In genomic region chr5:143334418-143335088, GRCm38 (mm10) we compare ENCODE assay signal across 14 mouse cellular contexts. TPM values are rescaled to one million over a fixed set of nuclear protein-coding genes. Genes with fewer than 3 reads are reported as not detected.
DNase-seq lines count a peak whose midpoint lies in the region; ATAC-seq and TF ChIP-seq lines count a peak whose summit lies in the region.
"Had no signal": no experiment of that assay in that cellular context is flagged by ENCODE, and none has a peak within 500 bp of the region (broad histone marks: within the 10 kb centered on the region; RNA-seq: fewer than 3 reads in every experiment).

No protein-coding gene starts in this region.

- H3K27me3 ChIP-seq in hindbrain, embryonic 13.5 days, result 0 out of 2 replicates have a peak, but pooled peaks cover 3% of the 10 kb centered on the region
- no peaks in the 10 kb centered on the region for H3K27me3 ChIP-seq in hindbrain, embryonic 11.5 days (ENCODE audit: control insufficient read depth, insufficient read depth, low read length)
- no peaks in the 10 kb centered on the region for H3K27me3 ChIP-seq in stomach, embryonic 16.5 days (ENCODE audit: control insufficient read depth, insufficient read depth, low read length)
- H3K27me3 ChIP-seq in stomach, postnatal 0 days (ENCODE audit: control insufficient read depth, insufficient read depth, low read length), result no peaks in the 10 kb centered on the region
- no peaks in the 10 kb centered on the region for H3K27me3 ChIP-seq in hindbrain, embryonic 16.5 days (replicated peaks; ENCODE audit: control insufficient read depth, insufficient read depth, low read length)
- H3K27me3 ChIP-seq: neural tube, embryonic 12.5 days had no signal

- H3K4me2 ChIP-seq in hindbrain, embryonic 13.5 days, result no peak overlapping the region
- no peak overlapping the region for H3K4me2 ChIP-seq in hindbrain, embryonic 11.5 days (replicated peaks; ENCODE audit: low read depth, low read length)
- 0 out of 2 replicates have a peak overlapping the region, but pooled peaks have one; percentile 21 for H3K4me2 ChIP-seq in stomach, embryonic 16.5 days (ENCODE audit: low read depth, low read length)
- H3K4me2 ChIP-seq in stomach, postnatal 0 days (replicated peaks; ENCODE audit: low read depth), result no peak overlapping the region
- H3K4me2 ChIP-seq in hindbrain, embryonic 16.5 days (ENCODE audit: low read length), result peak overlapping the region; percentile 33
- H3K4me2 ChIP-seq: liver, embryonic 15.5 days; neural tube, embryonic 12.5 days had no signal

- peaks cover 8% of the 10 kb centered on the region for H3K4me1 ChIP-seq in hindbrain, embryonic 13.5 days (replicated peaks)
- 0 out of 2 replicates have a peak, but pooled peaks cover 2% of the 10 kb centered on the region for H3K4me1 ChIP-seq in hindbrain, embryonic 11.5 days (replicated peaks; ENCODE audit: control insufficient read depth, insufficient read depth, low read length)
- H3K4me1 ChIP-seq in stomach, embryonic 16.5 days (ENCODE audit: control insufficient read depth, insufficient read depth, low read length), result no peaks in the 10 kb centered on the region; the same call in 1 of the 2 replicates
- H3K4me1 ChIP-seq in stomach, postnatal 0 days (replicated peaks; ENCODE audit: control insufficient read depth, insufficient read depth), result no peaks in the 10 kb centered on the region
- H3K4me1 ChIP-seq in hindbrain, embryonic 16.5 days (ENCODE audit: control insufficient read depth, insufficient read depth, low read depth, low read length), result peaks cover 10% of the 10 kb centered on the region

- H3K9me3 ChIP-seq in hindbrain, embryonic 13.5 days, result no peaks in the 10 kb centered on the region
- H3K9me3 ChIP-seq in hindbrain, embryonic 11.5 days (ENCODE audit: control insufficient read depth, low read length), result no peaks in the 10 kb centered on the region
- H3K9me3 ChIP-seq in stomach, embryonic 16.5 days (replicated peaks; ENCODE audit: control insufficient read depth, low read length), result no peaks in the 10 kb centered on the region
- no peaks in the 10 kb centered on the region for H3K9me3 ChIP-seq in stomach, postnatal 0 days (ENCODE audit: control insufficient read depth, low read length)
- no peaks in the 10 kb centered on the region for H3K9me3 ChIP-seq in hindbrain, embryonic 16.5 days (ENCODE audit: control insufficient read depth, low read length)
- H3K9me3 ChIP-seq: liver, embryonic 15.5 days; neural tube, embryonic 12.5 days had no signal

- WGBS in hindbrain, embryonic 13.5 days, result 64% methylated on average over 14 of the region's 14 CpGs
- 74% methylated on average over 14 of the region's 14 CpGs for WGBS in hindbrain, embryonic 11.5 days
- WGBS in stomach, embryonic 16.5 days, result 64% methylated on average over 14 of the region's 14 CpGs
- WGBS in stomach, postnatal 0 days, result 60% methylated on average over 14 of the region's 14 CpGs
- 62% methylated on average over 14 of the region's 14 CpGs for WGBS in hindbrain, embryonic 16.5 days

- no peak overlapping the region for H3K27ac ChIP-seq in hindbrain, embryonic 13.5 days
- H3K27ac ChIP-seq in hindbrain, embryonic 11.5 days (ENCODE audit: low read depth, low read length), result no peak overlapping the region
- H3K27ac ChIP-seq in stomach, embryonic 16.5 days (ENCODE audit: low read length), result no peak overlapping the region
- no peak overlapping the region for H3K27ac ChIP-seq in stomach, postnatal 0 days (replicated peaks)
- H3K27ac ChIP-seq in hindbrain, embryonic 16.5 days (ENCODE audit: low read depth, low read length), result no peak overlapping the region
- H3K27ac ChIP-seq: liver, embryonic 15.5 days; neural tube, embryonic 12.5 days had no signal

- DNase-seq in hindbrain, embryonic 11.5 days (ENCODE audit: low spot score), result no peak
- no peak for DNase-seq in stomach, postnatal 0 days (ENCODE audit: low spot score)
- DNase-seq in adrenal gland, postnatal 36 days, result no peak

- TF ChIP-seq CTCF in stomach, postnatal 0 days (IDR thresholded peaks at IDR 0.05; ENCODE audit: low read depth), result no peak

- TF ChIP-seq EP300 in stomach, postnatal 0 days (optimal IDR thresholded peaks at IDR 0.05), result no peak

- H3K9ac ChIP-seq in hindbrain, embryonic 13.5 days, result peak overlapping the region; percentile 16; the same call in 1 of the 2 replicates
- no peak overlapping the region for H3K9ac ChIP-seq in hindbrain, embryonic 11.5 days (ENCODE audit: low read depth, low read length)
- H3K9ac ChIP-seq in stomach, embryonic 16.5 days (ENCODE audit: low read length), result no peak overlapping the region
- no peak overlapping the region for H3K9ac ChIP-seq in stomach, postnatal 0 days (ENCODE audit: low read length)
- H3K9ac ChIP-seq in hindbrain, embryonic 16.5 days (ENCODE audit: low read depth, low read length), result no peak overlapping the region
- H3K9ac ChIP-seq: liver, embryonic 15.5 days; neural tube, embryonic 12.5 days had no signal

- no peak for ATAC-seq in hindbrain, embryonic 13.5 days (ENCODE audit: low FRiP score)
- ATAC-seq in hindbrain, embryonic 11.5 days (ENCODE audit: low FRiP score), result no peak
- no peak for ATAC-seq in stomach, embryonic 16.5 days (ENCODE audit: insufficient read depth, low FRiP score)
- no peak for ATAC-seq in stomach, postnatal 0 days (ENCODE audit: low FRiP score, low TSS enrichment)
- ATAC-seq in hindbrain, embryonic 16.5 days, result no peak
- no peak for ATAC-seq in megakaryocyte-erythroid progenitor cell, adult 5-6 weeks (replicated peaks; ENCODE audit: low FRiP score, low TSS enrichment, poor library complexity, severe bottlenecking)
- ATAC-seq: forebrain, embryonic 16.5 days; midbrain, embryonic 16.5 days had no signal

- no peaks in the 10 kb centered on the region for H3K36me3 ChIP-seq in hindbrain, embryonic 13.5 days
- no peaks in the 10 kb centered on the region for H3K36me3 ChIP-seq in hindbrain, embryonic 11.5 days (ENCODE audit: control insufficient read depth, insufficient read depth, low read length)
- H3K36me3 ChIP-seq in stomach, embryonic 16.5 days (ENCODE audit: control insufficient read depth, insufficient read depth, low read length), result no peaks in the 10 kb centered on the region
- H3K36me3 ChIP-seq in stomach, postnatal 0 days (ENCODE audit: control insufficient read depth, insufficient read depth, low read length), result no peaks in the 10 kb centered on the region
- H3K36me3 ChIP-seq in hindbrain, embryonic 16.5 days (ENCODE audit: control insufficient read depth, insufficient read depth, low read length), result no peaks in the 10 kb centered on the region
- H3K36me3 ChIP-seq: liver, embryonic 15.5 days; neural tube, embryonic 12.5 days had no signal

- H3K4me3 ChIP-seq in hindbrain, embryonic 13.5 days, result no peak overlapping the region
- no peak overlapping the region for H3K4me3 ChIP-seq in hindbrain, embryonic 11.5 days (ENCODE audit: low read depth, low read length)
- H3K4me3 ChIP-seq in stomach, embryonic 16.5 days (replicated peaks; ENCODE audit: low read length), result no peak overlapping the region
- H3K4me3 ChIP-seq in stomach, postnatal 0 days (ENCODE audit: low read depth, low read length), result no peak overlapping the region
- no peak overlapping the region for H3K4me3 ChIP-seq in hindbrain, embryonic 16.5 days (ENCODE audit: low read length)
- H3K4me3 ChIP-seq: erythroblast, embryonic 14.5 days; liver, embryonic 15.5 days; neural tube, embryonic 12.5 days had no signal

RNA-seq across cellular contexts. Expression of gene Zdhhc4, which starts 5.5 kb away (rescaled TPM):
- polyA plus RNA-seq in hindbrain, embryonic 13.5 days (2015; fragmentation: Nextera tagmentation; extraction: Ambion mirVana), result 75.4 and 82.7 TPM in 2 replicates
- polyA plus RNA-seq in hindbrain, embryonic 11.5 days (2014; fragmentation: Nextera tagmentation; extraction: Ambion mirVana), result 75.1 and 80.2 TPM in 2 replicates
- polyA plus RNA-seq in stomach, embryonic 16.5 days (2015; fragmentation: Nextera tagmentation; extraction: Ambion mirVana), result 63.6 and 71.9 TPM in 2 replicates
- polyA plus RNA-seq in stomach, postnatal 0 days (2015; fragmentation: Nextera tagmentation; extraction: Ambion mirVana), result 62.6 and 65.2 TPM in 2 replicates
- 75.9 and 77.0 TPM in 2 replicates for polyA plus RNA-seq in hindbrain, embryonic 16.5 days (2015; fragmentation: Nextera tagmentation; extraction: Ambion mirVana)
- 10 to 100 TPM; 54.7 to 60.4 TPM for total RNA-seq in adrenal gland, postnatal 36 days (2021)
- total RNA-seq in megakaryocyte-erythroid progenitor cell, adult 5-6 weeks (2014; fragmentation: Nextera tagmentation), result 70.6 and 74.5 TPM in 2 replicates
- total RNA-seq in megakaryocyte-erythroid progenitor cell, adult 5-6 weeks (2017), result 23.2 and 40.8 TPM in 2 replicates

RNA-seq across cellular contexts. Expression of gene E130309D02Rik, which starts 19.4 kb away (rescaled TPM):
- polyA plus RNA-seq in hindbrain, embryonic 13.5 days (2015; fragmentation: Nextera tagmentation; extraction: Ambion mirVana), result 34.8 and 36.2 TPM in 2 replicates
- polyA plus RNA-seq in hindbrain, embryonic 11.5 days (2014; fragmentation: Nextera tagmentation; extraction: Ambion mirVana), result 34.1 and 42.9 TPM in 2 replicates
- polyA plus RNA-seq in stomach, embryonic 16.5 days (2015; fragmentation: Nextera tagmentation; extraction: Ambion mirVana), result 24.4 and 26.1 TPM in 2 replicates
- polyA plus RNA-seq in stomach, postnatal 0 days (2015; fragmentation: Nextera tagmentation; extraction: Ambion mirVana), result 15.7 and 18.5 TPM in 2 replicates
- polyA plus RNA-seq in hindbrain, embryonic 16.5 days (2015; fragmentation: Nextera tagmentation; extraction: Ambion mirVana), result 24.9 and 28.2 TPM in 2 replicates
- total RNA-seq in adrenal gland, postnatal 36 days (2021), result 10 to 100 TPM; 24.2 to 33.2 TPM
- 60.6 and 64.4 TPM in 2 replicates for total RNA-seq in megakaryocyte-erythroid progenitor cell, adult 5-6 weeks (2014; fragmentation: Nextera tagmentation)
- total RNA-seq in megakaryocyte-erythroid progenitor cell, adult 5-6 weeks (2017), result 10.5 and 23.6 TPM in 2 replicates

RNA-seq across cellular contexts. Expression of gene Grid2ip, which starts 22.6 kb away (rescaled TPM):
- 0.45 and 0.47 TPM in 2 replicates for polyA plus RNA-seq in hindbrain, embryonic 13.5 days (2015; fragmentation: Nextera tagmentation; extraction: Ambion mirVana)
- 0.42 and 0.49 TPM in 2 replicates for polyA plus RNA-seq in hindbrain, embryonic 11.5 days (2014; fragmentation: Nextera tagmentation; extraction: Ambion mirVana)
- polyA plus RNA-seq in stomach, embryonic 16.5 days (2015; fragmentation: Nextera tagmentation; extraction: Ambion mirVana), result 2.9 and 4.5 TPM in 2 replicates
- polyA plus RNA-seq in stomach, postnatal 0 days (2015; fragmentation: Nextera tagmentation; extraction: Ambion mirVana), result 0.86 and 1.4 TPM in 2 replicates
- polyA plus RNA-seq in hindbrain, embryonic 16.5 days (2015; fragmentation: Nextera tagmentation; extraction: Ambion mirVana), result 0.42 and 0.51 TPM in 2 replicates
- under 1 TPM; 0.20 to 0.30 TPM for total RNA-seq in adrenal gland, postnatal 36 days (2021)
- total RNA-seq in megakaryocyte-erythroid progenitor cell, adult 5-6 weeks (2014; fragmentation: Nextera tagmentation), result not detected in 2 replicates
- not detected in 2 replicates for total RNA-seq in megakaryocyte-erythroid progenitor cell, adult 5-6 weeks (2017)
- total RNA-seq: heart, adult 8-10 months had no signal
- polyA plus RNA-seq: C2C12; erythroblast, embryonic 14.5 days; liver, embryonic 15.5 days had no signal

RNA-seq across cellular contexts. Expression of gene Zfp853, which starts 41.1 kb away (rescaled TPM):
- polyA plus RNA-seq in hindbrain, embryonic 13.5 days (2015; fragmentation: Nextera tagmentation; extraction: Ambion mirVana), result 0.18 TPM in 1 of 2 replicates, not detected in the other
- polyA plus RNA-seq in hindbrain, embryonic 11.5 days (2014; fragmentation: Nextera tagmentation; extraction: Ambion mirVana), result not detected in 2 replicates
- polyA plus RNA-seq in stomach, embryonic 16.5 days (2015; fragmentation: Nextera tagmentation; extraction: Ambion mirVana), result 0.10 TPM in 1 of 2 replicates, not detected in the other
- polyA plus RNA-seq in stomach, postnatal 0 days (2015; fragmentation: Nextera tagmentation; extraction: Ambion mirVana), result 0.06 TPM in 2 replicates
- 0.16 and 0.31 TPM in 2 replicates for polyA plus RNA-seq in hindbrain, embryonic 16.5 days (2015; fragmentation: Nextera tagmentation; extraction: Ambion mirVana)
- total RNA-seq in adrenal gland, postnatal 36 days (2021), result under 1 TPM; 0.36 to 0.40 TPM
- not detected in 2 replicates for total RNA-seq in megakaryocyte-erythroid progenitor cell, adult 5-6 weeks (2014; fragmentation: Nextera tagmentation)
- not detected in 2 replicates for total RNA-seq in megakaryocyte-erythroid progenitor cell, adult 5-6 weeks (2017)
- polyA plus RNA-seq: C2C12; liver, embryonic 15.5 days; neural tube, embryonic 12.5 days had no signal

Comparison
In these comparisons a context has a peak if more than half of its experiments do, and no peak if none do; other contexts are left out.
1. H3K4me2 ChIP-seq: peak in stomach, embryonic 16.5 days (single experiment) and hindbrain, embryonic 16.5 days (single experiment); none in hindbrain, embryonic 13.5 days (single experiment), hindbrain, embryonic 11.5 days (single experiment) and stomach, postnatal 0 days (single experiment).